Mouse (Mus musculus) midbrain, embryonic 10.5 days (tissue): ENCODE results near the gene Efnb3. TPM values are rescaled to one million over a fixed set of nuclear protein-coding genes. Genes with fewer than 3 reads are reported as not detected.

Experiments used
- DNase-seq: peaks from one replicate; pipeline ENCODE4 v3.0.0-alpha.2; 2017; ENCODE audit warnings: low spot score
- H3K27ac ChIP-seq: fragments of 300-500 bp; sonication (generic); replicated peaks from 2 replicates; pipeline ENCODE4 v1.5.1; 2016; ENCODE audit warnings: mild to moderate bottlenecking
- H3K27me3 ChIP-seq: fragments of 300-500 bp; sonication (generic); 2 replicates; pipeline ENCODE4 v1.6.1; 2016; ENCODE audit warnings: low read depth, mild to moderate bottlenecking; ENCODE audit not compliant: poor library complexity, severe bottlenecking
- H3K36me3 ChIP-seq: fragments of 300-500 bp; sonication (generic); 2 replicates; pipeline ENCODE4 v1.6.1; 2016; ENCODE audit warnings: mild to moderate bottlenecking, moderate library complexity
- H3K4me1 ChIP-seq: fragments of 300-500 bp; sonication (generic); 2 replicates; pipeline ENCODE4 v1.6.1; 2016
- H3K4me3 ChIP-seq: fragments of 300-500 bp; sonication (generic); 2 replicates; pipeline ENCODE4 v1.5.1; 2016; ENCODE audit warnings: mild to moderate bottlenecking, moderate library complexity
- H3K9me3 ChIP-seq: fragments of 300-500 bp; sonication (generic); replicated peaks from 2 replicates; pipeline ENCODE4 v1.6.1; 2016; ENCODE audit warnings: mild to moderate bottlenecking
- WGBS: fragments of 180-500 bp; shearing (Covaris S2); methylation state at CpG from one replicate; pipeline ENCODE4 v1.1.7; 2016; 5-methylcytosine and 5-hydroxymethylcytosine counted together
- polyA plus RNA-seq: library from polyadenylated mRNA; unstranded; fragments of >200 nt; fragmentation: Nextera tagmentation; extraction: Ambion mirVana; gene quantifications from 2 replicates; pipeline ENCODE4 v1.2.1, GENCODE M21; 2016

The Efnb3 gene
- polyA plus RNA-seq, 1 experiment from 2014 or later = 53.9 TPM

- Histone ChIP-seq H3K27me3 (no peaks in the 10 kb centered on the region), H3K9me3 (no peaks in the 10 kb centered on the region), H3K4me1 (peaks cover 17% of the 10 kb centered on the region), H3K27ac (no peak overlapping the region), H3K4me3 (no peak overlapping the region), H3K36me3 (peaks cover 56% of the 10 kb centered on the region)
- 96% methylated on average over 6 of the region's 6 CpGs for WGBS
- no peak for DNase-seq
Observed at GRCm38 (mm10) chr11:69594853-69595252, 34.8 kb upstream of the Efnb3 start.

- no peak overlapping the region for H3K4me3 ChIP-seq
- no peak for DNase-seq
- H3K27me3 ChIP-seq = no peaks in the 10 kb centered on the region
- peaks cover 6% of the 10 kb centered on the region; the same call in 1 of the 2 replicates for H3K4me1 ChIP-seq
- H3K36me3 ChIP-seq = peaks cover 76% of the 10 kb centered on the region
- H3K27ac ChIP-seq = no peak overlapping the region
- no peaks in the 10 kb centered on the region for H3K9me3 ChIP-seq
- 84% methylated on average over 4 of the region's 4 CpGs for WGBS
Observed at GRCm38 (mm10) chr11:69592799-69593198, 32.8 kb upstream of the Efnb3 start.

- no peaks in the 10 kb centered on the region for H3K27me3 ChIP-seq
- WGBS = 78% methylated on average over 7 of the region's 7 CpGs
- 0 out of 2 replicates have a peak overlapping the region, but pooled peaks have one; percentile 24 for H3K27ac ChIP-seq
- no peak for DNase-seq
- peaks cover 6% of the 10 kb centered on the region; the same call in 1 of the 2 replicates for H3K4me1 ChIP-seq
- H3K36me3 ChIP-seq = peaks cover 83% of the 10 kb centered on the region
- no peaks in the 10 kb centered on the region for H3K9me3 ChIP-seq
- H3K4me3 ChIP-seq = no peak overlapping the region
Observed at GRCm38 (mm10) chr11:69591899-69592637, 32.1 kb upstream of the Efnb3 start.

GRCm38 (mm10) chr11:69591424-69591823 lies 31.4 kb upstream of the Efnb3 start:
- Histone ChIP-seq H3K36me3 (peaks cover 90% of the 10 kb centered on the region), H3K4me1 (peaks cover 6% of the 10 kb centered on the region; the same call in 1 of the 2 replicates), H3K27ac (no peak overlapping the region), H3K9me3 (no peaks in the 10 kb centered on the region), H3K27me3 (no peaks in the 10 kb centered on the region), H3K4me3 (no peak overlapping the region)
- DNase-seq = no peak
- WGBS = 82% methylated on average over 3 of the region's 3 CpGs

- no peak for DNase-seq
- Histone ChIP-seq H3K27me3 (no peaks in the 10 kb centered on the region), H3K4me3 (no peak overlapping the region), H3K4me1 (peaks cover 6% of the 10 kb centered on the region; the same call in 1 of the 2 replicates), H3K9me3 (no peaks in the 10 kb centered on the region), H3K27ac (no peak overlapping the region), H3K36me3 (peaks cover 95% of the 10 kb centered on the region)
- 95% methylated on average over 8 of the region's 8 CpGs for WGBS
Observed at GRCm38 (mm10) chr11:69590622-69591021, 30.6 kb upstream of the Efnb3 start.

- no peak overlapping the region for H3K27ac ChIP-seq
- H3K4me1 ChIP-seq = peaks cover 6% of the 10 kb centered on the region; the same call in 1 of the 2 replicates
- no peak overlapping the region for H3K4me3 ChIP-seq
- H3K27me3 ChIP-seq = no peaks in the 10 kb centered on the region
- peaks cover 92% of the 10 kb centered on the region for H3K36me3 ChIP-seq
- 94% methylated on average over 22 of the region's 22 CpGs for WGBS
- DNase-seq = no peak
- no peaks in the 10 kb centered on the region for H3K9me3 ChIP-seq
Observed at GRCm38 (mm10) chr11:69589207-69589834, 29.3 kb upstream of the Efnb3 start.

- Histone ChIP-seq H3K9me3 (no peaks in the 10 kb centered on the region), H3K27ac (no peak overlapping the region), H3K4me3 (no peak overlapping the region), H3K27me3 (no peaks in the 10 kb centered on the region), H3K4me1 (peaks cover 14% of the 10 kb centered on the region), H3K36me3 (peaks cover 73% of the 10 kb centered on the region)
- WGBS = 87% methylated on average over 7 of the region's 7 CpGs
- no peak for DNase-seq
Observed at GRCm38 (mm10) chr11:69585718-69586325, 25.8 kb upstream of the Efnb3 start.

- no peaks in the 10 kb centered on the region for H3K27me3 ChIP-seq
- H3K36me3 ChIP-seq = peaks cover 64% of the 10 kb centered on the region
Observed at GRCm38 (mm10) chr11:69584937-69585336, 24.9 kb upstream of the Efnb3 start.

GRCm38 (mm10) chr11:69584008-69584407 lies 24.0 kb upstream of the Efnb3 start:
- H3K27me3 ChIP-seq = no peaks in the 10 kb centered on the region
- H3K9me3 ChIP-seq = no peaks in the 10 kb centered on the region
- no peak overlapping the region for H3K4me3 ChIP-seq
- H3K4me1 ChIP-seq = peaks cover 19% of the 10 kb centered on the region
- peaks cover 54% of the 10 kb centered on the region for H3K36me3 ChIP-seq
- 93% methylated on average over 7 of the region's 7 CpGs for WGBS
- no peak for DNase-seq
- no peak overlapping the region for H3K27ac ChIP-seq

More at GRCm38 (mm10) chr11:69584937-69585336, 24.9 kb upstream of the Efnb3 start:
- 97% methylated on average over 13 of the region's 13 CpGs for WGBS
- Histone ChIP-seq H3K4me3 (no peak overlapping the region), H3K4me1 (peaks cover 14% of the 10 kb centered on the region), H3K27ac (no peak overlapping the region), H3K9me3 (no peaks in the 10 kb centered on the region)
- no peak for DNase-seq

- Histone ChIP-seq H3K27me3 (no peaks in the 10 kb centered on the region), H3K27ac (peak overlapping the region; percentile 91), H3K9me3 (no peaks in the 10 kb centered on the region), H3K4me1 (peaks cover 32% of the 10 kb centered on the region), H3K4me3 (peak overlapping the region; percentile 90), H3K36me3 (peaks cover 41% of the 10 kb centered on the region)
- DNase-seq = no peak
- WGBS = 68% methylated on average over 9 of the region's 9 CpGs
Observed at GRCm38 (mm10) chr11:69582230-69582805, 22.3 kb upstream of the Efnb3 start.

GRCm38 (mm10) chr11:69581814-69582213 lies 21.8 kb upstream of the Efnb3 start:
- Histone ChIP-seq H3K4me3 (peak overlapping the region; percentile 90), H3K27me3 (no peaks in the 10 kb centered on the region), H3K4me1 (peaks cover 37% of the 10 kb centered on the region), H3K27ac (peak overlapping the region; percentile 91), H3K36me3 (peaks cover 41% of the 10 kb centered on the region), H3K9me3 (no peaks in the 10 kb centered on the region)
- no peak for DNase-seq
- under 1% methylated on average over 8 of the region's 8 CpGs for WGBS

- under 1% methylated on average over 36 of the region's 36 CpGs for WGBS
- H3K4me1 ChIP-seq = peaks cover 41% of the 10 kb centered on the region
- H3K36me3 ChIP-seq = peaks cover 37% of the 10 kb centered on the region
- H3K27ac ChIP-seq = peak overlapping the region; percentile 91
- H3K27me3 ChIP-seq = no peaks in the 10 kb centered on the region
- H3K4me3 ChIP-seq = peak overlapping the region; percentile 90
- H3K9me3 ChIP-seq = no peaks in the 10 kb centered on the region
- peak; percentile 94 for DNase-seq
Observed at GRCm38 (mm10) chr11:69581147-69581688, 21.2 kb upstream of the Efnb3 start.
